Mouse (Mus musculus) cerebellum, adult 8-10 months (tissue): ENCODE results near the gene Dip2c.
A peak's percentile ranks its signal among the peaks of the same experiment; 100 is the strongest.

ENCODE experiments used
- DNase-seq: peaks from one replicate; pipeline ENCODE4 v3.0.0; 2022

Dip2c gene

DNA sequence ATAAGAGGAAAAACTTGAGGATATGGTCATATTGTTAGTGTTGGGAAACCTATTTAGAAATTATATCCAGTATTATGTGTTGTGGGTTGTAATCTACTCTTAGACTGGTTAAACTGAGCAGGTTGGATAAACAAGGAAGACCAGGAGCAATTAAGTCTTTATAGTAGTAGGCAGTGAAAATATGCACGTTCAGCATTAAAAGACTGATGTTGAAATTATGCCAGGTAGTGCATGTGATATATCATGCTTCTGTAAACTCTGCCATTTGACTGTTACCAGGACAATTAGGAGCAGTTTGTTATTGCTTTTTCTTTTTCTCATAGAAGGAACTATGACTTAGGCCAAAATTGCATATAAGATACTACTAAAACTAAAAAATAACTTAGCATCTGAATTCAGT is 285.8 kb downstream of the Dip2c start:
- DNase-seq = no peak

DNA sequence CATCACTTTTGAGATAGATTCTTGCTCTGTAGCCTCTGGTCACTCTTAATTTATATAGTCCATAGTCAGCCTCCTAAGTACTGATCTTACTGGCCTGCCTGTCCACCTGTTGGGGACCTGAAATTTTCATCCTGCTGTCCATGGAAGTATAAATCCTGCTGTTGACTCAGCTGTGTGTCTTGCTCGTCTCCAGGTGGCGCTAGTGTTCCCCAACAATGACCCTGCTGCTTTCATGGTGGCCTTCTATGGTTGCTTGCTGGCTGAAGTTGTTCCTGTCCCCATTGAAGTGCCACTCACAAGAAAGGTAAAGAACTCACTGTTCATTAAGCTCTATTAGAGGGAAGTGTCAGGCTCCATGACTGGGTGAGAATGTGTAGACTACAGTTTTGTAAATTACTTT is 286.6 kb downstream of the Dip2c start:
- peak; percentile 12 for DNase-seq

DNA sequence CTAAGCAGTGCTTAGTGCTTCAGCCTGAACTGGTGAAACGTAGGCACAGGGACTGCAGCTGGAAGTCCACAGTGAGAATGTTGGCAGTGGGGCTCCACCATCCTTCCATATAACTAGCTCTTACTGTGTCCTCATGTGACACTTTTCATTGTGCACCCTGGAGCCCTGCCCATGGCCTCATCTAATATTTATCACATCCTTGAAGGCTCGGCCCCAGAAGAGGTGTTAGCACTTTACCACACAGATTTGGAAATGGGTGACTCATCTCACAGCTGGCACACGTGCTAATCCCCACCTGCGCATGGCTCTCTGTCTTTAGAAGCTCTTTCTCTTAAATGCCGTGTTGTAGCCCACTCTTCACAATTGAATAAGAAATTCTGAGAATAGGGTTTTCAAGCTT is 292.5 kb downstream of the Dip2c start:
- DNase-seq = no peak

DNA sequence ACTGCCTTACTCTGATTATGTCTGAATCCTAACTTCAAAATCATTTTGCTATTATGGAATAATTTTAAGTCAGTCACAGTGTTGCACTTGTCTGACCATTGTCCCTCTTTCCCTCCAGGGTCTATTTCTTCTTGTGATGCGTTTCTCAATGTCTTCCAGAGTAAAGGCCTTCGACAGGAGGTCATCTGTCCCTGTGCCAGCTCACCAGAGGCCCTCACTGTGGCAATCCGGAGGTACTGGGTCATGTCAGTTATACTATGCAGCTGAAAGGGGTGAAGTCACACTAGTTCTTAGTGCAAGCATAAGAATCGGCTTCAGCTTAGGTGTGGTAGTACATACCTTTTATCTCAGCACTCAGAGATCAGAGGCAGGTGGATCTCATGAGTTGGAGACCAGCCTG is 300.4 kb downstream of the Dip2c start:
- no peak for DNase-seq

DNA sequence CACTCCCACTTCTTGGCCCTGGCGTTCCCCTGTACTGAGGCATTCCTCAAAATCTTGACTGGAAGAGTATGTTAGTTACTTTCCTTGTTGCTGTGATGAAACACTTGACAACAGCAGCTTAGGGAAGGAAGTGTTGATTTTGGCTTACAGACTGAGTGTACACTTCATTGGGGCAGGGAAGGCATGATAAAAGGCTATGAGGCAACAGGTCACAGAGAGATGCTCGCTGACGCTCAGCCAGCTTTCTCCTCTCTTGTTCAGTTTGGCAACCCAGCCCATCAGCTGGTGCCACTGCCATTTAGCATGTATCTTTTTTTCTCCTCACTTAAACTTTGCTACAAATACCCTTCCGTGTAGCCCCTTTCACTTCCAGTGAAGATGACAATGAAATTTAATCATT is 302.1 kb downstream of the Dip2c start:
- no peak for DNase-seq

DNA sequence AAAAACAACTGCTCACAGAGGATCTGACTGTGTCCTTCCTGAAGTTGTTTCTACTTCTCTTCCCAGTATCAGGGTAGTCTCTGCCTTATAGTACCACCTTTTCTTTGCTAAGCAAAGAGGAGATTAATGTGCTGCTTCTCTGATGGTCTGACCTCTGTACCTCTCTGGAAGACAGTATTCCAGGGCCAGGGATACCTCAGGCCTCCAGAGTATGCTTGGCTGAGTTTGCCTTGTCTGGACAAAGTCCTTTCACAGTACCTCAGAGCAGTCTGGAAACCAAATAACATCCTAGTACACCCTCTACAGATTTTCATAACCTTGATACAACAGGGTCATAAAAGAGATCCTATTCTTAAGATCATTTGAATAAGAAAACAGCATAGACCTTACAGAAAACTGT is 305.5 kb downstream of the Dip2c start:
- no peak for DNase-seq

DNA sequence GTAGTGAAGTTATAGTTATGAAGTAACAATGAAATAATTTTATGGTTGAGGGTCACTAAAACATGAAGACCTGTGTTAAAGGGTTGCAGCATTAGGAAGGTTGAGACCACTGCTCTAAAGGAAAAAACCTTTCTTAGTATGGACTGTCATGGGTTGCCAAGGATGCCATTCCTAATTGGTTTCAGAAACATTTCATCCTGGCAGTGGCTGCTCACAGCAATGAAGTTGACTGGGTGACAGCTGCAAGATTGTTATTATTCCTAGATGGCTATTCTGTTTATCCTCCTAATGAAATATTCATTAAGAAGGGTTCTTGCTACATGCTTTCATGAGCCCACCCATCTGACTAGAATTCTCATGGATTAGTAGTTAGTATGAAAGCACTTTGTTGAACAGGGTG is 307.3 kb downstream of the Dip2c start:
- DNase-seq = no peak

DNA sequence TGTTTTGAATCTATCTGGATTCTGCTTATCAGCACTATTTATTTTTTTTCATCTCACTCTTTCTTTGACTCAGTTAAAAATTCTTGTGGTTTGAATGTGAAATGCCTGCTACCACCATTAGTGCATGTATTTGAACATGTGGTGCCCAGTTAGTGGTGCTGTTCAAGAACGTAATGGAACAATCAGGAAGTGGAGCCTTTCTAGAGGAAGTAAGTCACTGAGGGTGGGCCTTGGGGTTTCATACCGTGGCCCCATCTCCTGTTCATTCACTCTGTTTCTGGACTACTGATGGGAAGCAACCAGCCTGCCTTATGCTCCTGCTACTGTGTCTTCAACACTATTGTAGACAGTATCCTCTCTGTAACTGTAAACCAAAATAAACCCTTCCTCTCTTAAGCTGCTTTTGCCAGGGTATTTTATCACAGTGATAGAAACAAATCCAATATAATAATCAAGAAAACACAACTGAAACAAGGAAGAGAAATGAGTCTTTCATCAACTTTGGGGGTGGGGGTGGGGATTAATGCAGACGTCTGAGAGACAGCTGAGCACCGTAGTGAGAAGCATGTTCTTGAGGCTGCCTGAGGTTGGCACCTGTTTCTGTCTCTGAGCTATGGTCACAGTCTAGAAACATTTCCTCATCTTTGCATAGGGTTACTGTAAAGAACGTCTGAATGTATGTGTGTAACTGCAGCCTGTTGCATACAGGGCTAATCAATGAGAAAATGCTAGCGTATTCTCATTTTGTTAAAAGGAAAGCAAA is 323.2 kb downstream of the Dip2c start:
- DNase-seq = no peak

DNA sequence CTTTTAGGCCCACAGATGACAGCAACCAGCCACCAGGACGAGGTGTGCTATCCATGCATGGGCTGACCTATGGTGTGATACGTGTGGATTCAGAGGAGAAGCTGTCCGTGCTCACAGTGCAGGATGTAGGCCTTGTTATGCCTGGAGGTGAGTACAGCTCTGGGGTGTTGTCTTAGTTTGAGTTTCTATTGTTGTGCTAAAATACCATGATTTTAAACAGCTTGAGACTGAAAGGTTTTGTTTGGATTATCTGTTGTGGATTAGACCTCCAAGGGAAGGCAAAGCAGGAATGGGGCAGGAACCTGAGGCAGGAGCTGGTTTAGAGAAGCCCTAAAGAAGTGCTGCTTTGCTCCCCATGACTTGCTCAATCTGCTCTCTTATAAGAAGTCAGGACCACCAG is 325.0 kb downstream of the Dip2c start:
- no peak for DNase-seq

DNA sequence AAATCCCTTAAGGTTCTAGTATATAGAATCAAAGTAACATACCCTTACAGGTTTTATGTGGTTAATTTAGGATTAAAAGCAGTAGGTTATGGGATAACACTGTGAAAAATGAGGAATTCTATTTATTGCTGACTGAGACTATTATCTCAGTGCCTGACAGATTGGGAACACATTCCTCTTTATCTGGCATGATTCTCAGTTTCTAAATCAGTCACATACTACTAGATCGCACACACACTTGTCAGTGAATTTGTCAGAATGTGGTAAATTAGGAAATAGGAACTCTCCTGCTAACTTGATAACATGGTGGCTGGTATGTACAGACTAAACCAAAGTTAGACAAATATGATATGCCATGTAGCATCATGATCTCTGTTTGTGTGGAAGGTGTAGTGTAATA is 334.9 kb downstream of the Dip2c start:
- no peak for DNase-seq

DNA sequence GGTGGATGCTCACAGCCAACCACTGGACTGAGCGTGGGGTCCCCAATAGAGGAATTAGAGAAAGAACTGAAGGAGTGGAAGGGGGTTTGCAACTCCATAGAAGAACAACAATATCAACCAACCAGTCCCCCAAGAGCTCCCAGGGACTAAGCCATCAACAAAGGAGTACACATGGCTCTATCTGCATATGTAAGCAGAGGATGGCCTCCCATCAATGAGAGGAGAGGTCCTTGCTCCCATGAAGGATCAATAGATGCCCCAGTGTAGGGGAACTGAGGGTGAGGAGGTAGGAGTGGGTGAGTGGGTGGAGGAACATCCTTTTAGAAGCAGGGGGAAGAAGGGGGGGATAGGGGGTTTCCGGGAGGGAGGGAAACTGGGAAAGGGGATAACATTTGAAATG is 356.4 kb downstream of the Dip2c start:
- DNase-seq = no peak

DNA sequence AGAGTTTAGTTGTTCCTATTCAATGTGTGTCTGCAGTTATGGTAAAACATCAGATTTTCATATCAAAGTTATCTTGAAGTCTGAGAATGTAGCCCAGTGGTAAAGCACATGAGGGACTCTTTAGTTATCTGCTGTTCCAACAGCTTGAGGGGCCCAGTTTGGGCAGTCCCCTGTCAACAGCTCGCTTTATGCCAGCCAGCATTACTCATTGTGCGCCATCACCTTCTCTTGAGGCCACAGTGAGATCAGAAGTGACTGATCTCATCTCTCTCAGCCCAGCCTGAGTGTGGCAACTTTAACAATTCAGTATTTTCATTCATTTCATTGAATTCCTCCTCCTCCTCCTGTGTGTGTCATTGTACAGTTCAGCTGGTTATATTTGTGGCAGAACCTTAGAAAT is 359.6 kb downstream of the Dip2c start:
- no peak for DNase-seq

DNA sequence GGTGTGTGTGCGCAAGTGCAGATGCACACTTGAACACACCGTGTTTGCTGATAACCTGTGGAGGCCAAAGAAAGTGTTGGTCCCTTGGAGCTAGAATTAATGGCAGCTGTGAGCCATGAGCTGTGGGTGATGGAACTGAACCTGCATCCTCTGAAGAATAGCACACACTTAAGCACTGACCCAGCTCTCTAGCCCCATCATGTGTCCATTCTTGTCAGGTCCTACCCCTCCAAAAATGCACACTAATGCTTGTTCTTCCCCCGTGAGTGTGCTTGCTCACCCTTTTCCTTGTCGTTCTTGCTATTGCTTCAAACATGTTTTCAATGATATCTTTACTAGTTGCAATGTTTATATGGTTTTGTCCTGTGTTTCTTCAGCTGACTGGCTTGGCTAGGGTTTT is 360.2 kb downstream of the Dip2c start:
- DNase-seq = peak; percentile 25

DNA sequence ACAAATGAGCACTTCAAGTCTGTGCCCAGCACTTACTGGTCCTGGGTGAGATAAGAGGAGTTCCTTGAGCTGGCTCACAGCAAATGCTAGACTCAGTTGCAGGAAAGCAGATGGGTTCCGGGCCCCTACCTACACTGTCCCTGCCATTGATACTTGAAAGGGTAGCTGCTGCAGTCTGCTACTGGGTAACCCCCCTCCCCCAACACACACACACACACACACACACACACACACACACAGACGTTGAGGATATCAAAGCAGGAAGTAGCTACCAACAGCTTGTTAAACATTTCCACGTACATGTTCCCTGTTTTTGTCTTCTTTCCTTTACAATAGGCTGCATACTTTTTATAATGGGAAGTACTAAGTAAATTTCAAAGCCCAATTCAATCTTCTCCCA is 361.6 kb downstream of the Dip2c start:
- no peak for DNase-seq

DNA sequence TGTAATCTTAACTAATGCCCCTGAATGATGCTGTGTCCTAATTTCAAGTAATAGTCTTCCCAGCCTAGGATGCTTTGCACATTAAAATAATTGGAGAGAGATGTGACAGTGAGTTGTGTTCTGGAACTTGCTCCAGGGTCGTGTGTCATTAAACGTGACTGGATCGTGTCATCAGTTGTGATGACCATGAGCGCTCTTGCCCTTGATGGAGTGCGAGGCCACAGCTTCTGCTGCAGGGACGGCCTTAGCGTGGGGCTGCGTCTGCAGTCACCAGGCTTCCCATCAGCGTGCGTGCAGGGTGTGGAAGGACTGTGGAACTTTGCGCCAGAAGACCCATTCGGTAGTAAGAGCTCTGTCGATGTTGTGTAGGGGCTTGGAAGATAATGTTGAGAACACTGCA is 372.4 kb downstream of the Dip2c start:
- DNase-seq = no peak

DNA sequence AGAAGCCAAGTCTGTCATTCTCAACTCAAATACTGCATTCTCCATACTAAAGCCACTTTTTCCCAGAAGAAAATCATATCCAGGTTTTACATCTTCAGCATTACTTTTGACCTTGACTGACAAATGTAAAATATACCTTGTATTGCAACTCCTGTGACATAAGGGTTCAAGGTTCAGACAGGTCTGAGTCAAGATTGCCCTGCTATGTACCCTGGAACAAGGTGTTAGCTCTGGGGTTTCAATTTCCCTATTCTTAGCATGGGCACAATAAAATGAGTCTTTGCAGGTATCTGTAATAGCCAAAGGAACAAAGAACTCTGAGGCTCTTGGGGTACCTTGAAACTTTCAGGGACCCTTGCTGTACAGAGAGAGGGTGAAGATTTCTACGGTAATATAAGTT is 373.6 kb downstream of the Dip2c start:
- DNase-seq = no peak

DNA sequence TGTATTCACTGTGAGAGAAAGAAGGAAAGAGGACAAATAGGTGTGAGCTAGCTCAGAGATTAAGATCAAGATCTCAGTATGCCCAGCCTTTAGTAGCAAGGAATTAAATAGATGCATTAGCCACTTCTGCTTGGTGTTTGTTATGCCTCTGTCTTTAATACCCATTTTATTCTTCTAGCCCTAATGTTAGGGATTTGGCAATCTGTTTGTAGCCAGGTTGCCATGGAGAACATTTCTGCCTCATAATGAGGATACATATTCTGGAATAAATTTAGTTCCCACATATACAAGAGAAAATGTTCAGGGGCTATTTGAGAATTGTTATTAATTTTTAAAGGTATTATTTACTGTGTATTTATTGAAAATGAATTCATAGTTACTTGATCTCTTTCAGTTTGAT is 374.3 kb downstream of the Dip2c start:
- no peak for DNase-seq

DNA sequence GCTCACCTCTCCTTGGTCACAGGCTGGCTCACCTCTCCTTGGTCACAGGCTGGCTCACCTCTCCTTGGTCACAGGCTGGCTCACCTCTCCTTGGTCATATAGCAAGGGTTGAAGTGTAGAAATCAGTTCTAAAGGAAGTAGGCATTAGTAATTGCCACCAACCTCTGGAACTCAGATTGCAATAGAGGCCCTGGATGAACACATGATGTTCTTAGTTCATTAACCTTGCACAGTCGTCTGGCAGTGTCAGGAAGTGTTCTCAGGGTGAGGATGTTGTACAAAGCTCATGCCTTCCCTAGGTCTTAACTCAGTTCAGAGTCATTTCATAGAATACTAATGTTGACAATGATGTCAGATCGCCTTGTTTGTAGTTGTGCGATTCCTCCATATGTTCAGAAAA is 376.7 kb downstream of the Dip2c start:
- DNase-seq = no peak

DNA sequence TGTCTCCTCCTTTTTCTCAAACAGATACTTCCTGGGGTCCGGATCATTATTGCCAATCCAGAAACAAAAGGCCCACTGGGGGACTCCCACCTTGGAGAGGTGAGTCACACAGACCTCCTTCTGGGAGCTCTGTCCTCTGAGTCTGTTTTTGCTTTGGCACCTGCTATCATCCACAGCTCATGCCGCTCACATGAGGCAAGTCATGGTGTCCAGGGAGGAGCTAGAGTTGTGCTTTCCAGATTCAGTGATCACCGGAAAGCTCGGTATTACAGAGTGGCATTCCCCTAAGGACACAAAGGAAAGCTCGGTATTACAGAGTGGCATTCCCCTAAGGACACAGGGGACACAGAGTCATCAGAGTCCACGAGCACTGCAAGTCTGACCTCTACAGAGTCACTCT is 380.3 kb downstream of the Dip2c start:
- no peak for DNase-seq

DNA sequence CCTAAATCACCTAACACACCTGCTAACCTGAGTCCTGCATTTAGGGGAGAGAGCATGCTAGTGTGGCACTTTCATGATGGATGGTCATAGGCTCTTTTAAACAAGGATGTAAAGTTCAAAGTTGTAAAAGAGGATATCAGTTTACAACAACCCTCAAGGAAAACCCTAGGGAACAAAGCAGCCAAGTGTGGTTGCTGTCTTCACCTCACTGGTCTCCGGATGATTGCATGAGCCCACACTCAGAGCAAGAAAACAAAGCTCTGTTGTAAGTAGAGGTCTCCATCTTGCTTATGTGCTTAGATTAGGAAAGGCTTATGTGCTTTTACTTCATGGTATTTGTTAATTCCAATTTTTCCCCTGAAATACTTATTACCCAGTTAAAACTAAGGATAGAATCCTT is 384.4 kb downstream of the Dip2c start:
- DNase-seq = no peak

DNA sequence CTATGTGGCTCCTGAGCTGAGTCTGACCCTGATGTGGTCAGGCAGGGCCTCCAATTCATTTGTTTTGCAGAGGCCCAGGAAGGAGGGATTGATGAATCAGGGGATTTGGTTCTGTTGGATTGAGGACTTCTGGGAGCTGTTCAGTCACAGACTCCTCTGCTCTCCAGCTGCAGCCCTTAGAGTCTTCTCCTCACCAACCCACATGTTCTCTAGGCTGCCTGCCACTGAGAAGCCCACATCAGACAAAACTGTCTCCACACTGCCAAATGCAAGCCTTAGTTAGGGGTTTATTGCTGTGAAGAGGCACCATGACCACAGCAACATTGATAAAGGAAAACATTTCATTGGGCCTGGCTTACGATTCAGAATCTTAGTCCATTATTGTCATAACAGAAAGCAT is 387.3 kb downstream of the Dip2c start:
- no peak for DNase-seq

DNA sequence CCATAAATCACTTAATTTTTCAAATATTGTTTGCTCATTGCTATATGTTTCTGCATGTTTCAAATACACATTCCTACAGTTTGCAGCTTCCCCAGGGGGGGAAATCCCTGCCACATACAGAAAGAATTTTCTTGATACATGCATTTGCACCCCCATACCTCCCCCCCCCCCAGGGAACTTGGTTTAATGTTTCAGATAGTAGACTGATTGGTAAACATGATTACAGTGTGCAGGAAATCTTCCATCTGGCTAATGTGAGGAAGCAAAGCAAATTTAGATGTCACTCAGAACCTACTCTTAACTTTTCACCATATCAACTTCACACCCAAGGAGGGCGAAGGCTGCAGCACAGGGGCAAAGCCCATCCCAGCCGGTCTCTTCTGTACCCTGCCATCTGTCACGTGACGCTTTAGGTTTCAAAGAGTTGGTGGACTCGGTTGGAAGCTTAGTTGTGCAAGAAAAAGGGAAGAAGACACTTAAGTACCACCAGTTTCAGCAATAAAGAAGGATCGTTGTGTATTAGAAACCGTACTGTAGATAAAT is 391.7 kb downstream of the Dip2c start:
- no peak for DNase-seq

DNA sequence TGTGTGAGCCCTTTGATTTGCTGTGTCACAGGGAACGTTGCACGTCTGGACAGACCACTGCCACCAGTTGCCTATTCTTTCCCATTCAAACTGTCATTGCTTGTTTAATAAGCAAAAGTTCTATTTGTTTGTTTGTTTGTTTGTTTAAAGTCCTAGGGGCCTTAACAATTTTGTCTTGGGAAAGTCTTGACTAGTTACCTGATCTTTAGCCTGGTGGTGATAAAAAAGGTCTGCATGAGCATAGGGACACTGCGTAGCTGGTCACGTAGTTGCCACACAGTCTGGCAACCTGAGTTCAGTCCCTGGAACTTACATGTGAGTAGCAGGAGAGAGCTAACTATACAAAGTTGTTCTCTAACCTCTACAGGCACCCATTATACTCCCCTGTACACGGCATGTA is 392.9 kb downstream of the Dip2c start:
- DNase-seq = no peak

DNA sequence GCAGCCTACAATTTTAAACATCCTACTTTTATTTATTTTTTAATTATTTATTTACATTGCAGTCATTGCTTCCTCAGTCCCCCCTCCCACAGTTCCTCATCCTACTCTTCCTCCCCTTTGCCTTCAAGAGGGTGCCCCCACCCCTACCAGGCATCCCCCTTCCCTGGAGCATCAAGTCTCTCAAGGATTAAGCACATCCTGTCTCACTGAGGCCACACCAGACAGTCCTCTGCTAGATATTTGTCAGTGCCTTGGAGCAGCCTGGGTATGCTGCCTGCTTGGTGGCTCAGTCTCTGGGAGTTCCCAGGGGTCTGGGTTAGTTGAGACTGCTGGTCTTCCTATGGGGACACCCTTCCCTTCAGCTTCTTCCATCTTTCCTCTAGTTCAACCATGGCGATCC is 397.8 kb downstream of the Dip2c start:
- no peak for DNase-seq

DNA sequence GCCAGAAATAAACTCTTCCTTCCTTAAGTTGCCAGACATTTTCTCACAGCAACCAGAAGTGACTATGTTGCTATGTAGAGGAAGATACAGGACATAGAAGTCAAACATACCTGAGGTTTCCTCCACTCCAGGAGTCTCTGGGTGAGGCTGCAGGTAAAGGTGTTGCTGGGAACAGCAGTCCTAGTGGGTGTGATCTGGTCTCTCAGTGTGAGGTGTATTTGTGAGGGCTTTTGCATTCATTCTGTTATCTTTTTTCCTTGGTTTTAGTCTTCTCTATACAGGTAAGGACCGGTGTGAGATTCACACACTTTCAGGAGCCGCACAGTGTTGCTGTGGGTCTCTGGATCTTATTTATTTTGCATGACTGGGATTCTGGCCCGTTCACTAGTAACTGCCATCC is 405.2 kb downstream of the Dip2c start:
- DNase-seq = no peak
